Mouse (Mus musculus) mouse trophoblast stem cell (cell line): ENCODE data around the gene Otor.

Experiments used
- in situ Hi-C, 2 experiments: fragments of 300-500 bp; cut with MseI, MboI; formaldehyde crosslinking; loops; 2 replicates in 1 of 2; 3 replicates in 1 of 2; pipeline ENCODE4 v1.15.1; 2025

Otor gene

GRCm38 (mm10) chr2:143078198-143078851, at the start of gene Otor:
Otor (plus strand) TSS chr2:143078473.
- in situ Hi-C loops: no loop called here

GRCm38 (mm10) chr2:143031283-143031682, 47.0 kb upstream of the Otor start:
- in situ Hi-C loops: no loop called here

- in situ Hi-C loops: no loop called here
These were observed 45.7 kb upstream of the Otor start for GRCm38 (mm10) chr2:143032378-143033255.

- in situ Hi-C loops: no loop called here
These were observed 43.8 kb upstream of the Otor start for GRCm38 (mm10) chr2:143034350-143035085.

- in situ Hi-C loops: no loop called here
These were observed 43.1 kb upstream of the Otor start for GRCm38 (mm10) chr2:143035086-143035593.

GRCm38 (mm10) chr2:143041596-143041995, 36.7 kb upstream of the Otor start:
- in situ Hi-C loops: no loop called here

- in situ Hi-C loops: no loop called here
These were observed 23.0 kb upstream of the Otor start for GRCm38 (mm10) chr2:143055251-143055650.

GRCm38 (mm10) chr2:143056736-143057135, 21.5 kb upstream of the Otor start:
- in situ Hi-C loops: no loop called here

GRCm38 (mm10) chr2:143062432-143062811, 15.9 kb upstream of the Otor start:
- in situ Hi-C loops: no loop called here

GRCm38 (mm10) chr2:143062812-143063792, 15.2 kb upstream of the Otor start, which contains the start of gene Snrpb2:
Snrpb2 (plus strand) TSS chr2:143063039.
- in situ Hi-C loops: no loop called here

GRCm38 (mm10) chr2:143065914-143066313, 12.4 kb upstream of the Otor start:
- in situ Hi-C loops: no loop called here

- in situ Hi-C loops: no loop called here
These were observed 3.4 kb downstream of the Otor start for GRCm38 (mm10) chr2:143081693-143082092.

GRCm38 (mm10) chr2:143084852-143085397, 6.7 kb downstream of the Otor start:
- in situ Hi-C loops: no loop called here

- in situ Hi-C loops: loop anchor here in 1 of 2 experiments (10.0 kb wide), 1 partner anchor 125 kb away; no protein-coding TSS in a partner anchor
These were observed 11.6 kb downstream of the Otor start for GRCm38 (mm10) chr2:143089866-143090265.

GRCm38 (mm10) chr2:143093726-143094125, 15.5 kb downstream of the Otor start:
- in situ Hi-C loops: loop anchor here in 1 of 2 experiments (10.0 kb wide), 1 partner anchor 129 kb away; no protein-coding TSS in a partner anchor

- in situ Hi-C loops: loop anchor here in 1 of 2 experiments (10.0 kb wide), 1 partner anchor 130 kb away; no protein-coding TSS in a partner anchor
These were observed 16.5 kb downstream of the Otor start for GRCm38 (mm10) chr2:143094761-143095160.

GRCm38 (mm10) chr2:143097170-143097569, 18.9 kb downstream of the Otor start:
- in situ Hi-C loops: loop anchor here in 1 of 2 experiments (10.0 kb wide), 1 partner anchor 132 kb away; no protein-coding TSS in a partner anchor

GRCm38 (mm10) chr2:143113859-143114258, 35.6 kb downstream of the Otor start:
- in situ Hi-C loops: loop anchor here (25.0 kb wide), 1 partner anchor 673 kb away; no protein-coding TSS in a partner anchor

- in situ Hi-C loops: loop anchor here (25.0 kb wide), 1 partner anchor 673 kb away; no protein-coding TSS in a partner anchor
These were observed 36.4 kb downstream of the Otor start for GRCm38 (mm10) chr2:143114716-143115115.

- in situ Hi-C loops: loop anchor here (25.0 kb wide), 1 partner anchor 670 kb away; no protein-coding TSS in a partner anchor
These were observed 39.2 kb downstream of the Otor start for GRCm38 (mm10) chr2:143117453-143117852.
